Comparison of ENCODE assay signal across 15 mouse cellular contexts in genomic region chr9:58110787-58111186, GRCm38 (mm10). TPM values are rescaled to one million over a fixed set of nuclear protein-coding genes. Genes with fewer than 3 reads are reported as not detected.
DNase-seq lines count a peak whose midpoint lies in the region; ATAC-seq and TF ChIP-seq lines count a peak whose summit lies in the region.
"Had no signal": no experiment of that assay in that cellular context is flagged by ENCODE, and none has a peak within 500 bp of the region (broad histone marks: within the 10 kb centered on the region; RNA-seq: fewer than 3 reads in every experiment).

No protein-coding gene starts in this region.

- H3K9me3 ChIP-seq in midbrain, embryonic 10.5 days (replicated peaks): no peaks in the 10 kb centered on the region
- no peaks in the 10 kb centered on the region for H3K9me3 ChIP-seq in midbrain, postnatal 0 days (ENCODE audit: low read length)
- H3K9me3 ChIP-seq in embryonic facial prominence, embryonic 10.5 days: no peaks in the 10 kb centered on the region
- no peaks in the 10 kb centered on the region for H3K9me3 ChIP-seq in hindbrain, embryonic 16.5 days (ENCODE audit: control insufficient read depth, low read length)
- H3K9me3 ChIP-seq in heart, embryonic 12.5 days (replicated peaks): no peaks in the 10 kb centered on the region
- H3K9me3 ChIP-seq: embryonic facial prominence, embryonic 12.5 days; megakaryocyte, embryonic 14.5 days had no signal

- TF ChIP-seq CTCF in midbrain, postnatal 0 days (IDR thresholded peaks at IDR 0.05): no peak
- TF ChIP-seq CTCF in olfactory bulb, adult 2 months (IDR thresholded peaks at IDR 0.05; ENCODE audit: insufficient read depth, low read depth, low read length): no peak

- WGBS in midbrain, embryonic 10.5 days: 91% methylated on average over 5 of the region's 5 CpGs
- 56% methylated on average over 5 of the region's 5 CpGs for WGBS in midbrain, postnatal 0 days
- WGBS in embryonic facial prominence, embryonic 10.5 days: 85% methylated on average over 5 of the region's 5 CpGs
- whole genome bisulfite sequencing in hindbrain, embryonic 16.5 days: 48% methylated on average over 5 of the region's 5 CpGs
- 72% methylated on average over 5 of the region's 5 CpGs for WGBS in olfactory bulb, adult 2 months
- WGBS in heart, embryonic 12.5 days: 59% methylated on average over 5 of the region's 5 CpGs

- no peak overlapping the region for H3K9ac ChIP-seq in midbrain, postnatal 0 days (replicated peaks; ENCODE audit: low read length, poor library complexity, severe bottlenecking)
- no peak overlapping the region for H3K9ac ChIP-seq in hindbrain, embryonic 16.5 days (ENCODE audit: low read depth, low read length)
- no peak overlapping the region for H3K9ac ChIP-seq in heart, embryonic 12.5 days
- H3K9ac ChIP-seq: embryonic facial prominence, embryonic 12.5 days had no signal

- H3K36me3 ChIP-seq in midbrain, embryonic 10.5 days: no peaks in the 10 kb centered on the region
- no peaks in the 10 kb centered on the region for H3K36me3 ChIP-seq in midbrain, postnatal 0 days (ENCODE audit: insufficient read depth, low read length)
- no peaks in the 10 kb centered on the region for H3K36me3 ChIP-seq in embryonic facial prominence, embryonic 10.5 days (replicated peaks)
- no peaks in the 10 kb centered on the region for H3K36me3 ChIP-seq in hindbrain, embryonic 16.5 days (ENCODE audit: control insufficient read depth, insufficient read depth, low read length)
- H3K36me3 ChIP-seq in heart, embryonic 12.5 days: no peaks in the 10 kb centered on the region
- H3K36me3 ChIP-seq: embryonic facial prominence, embryonic 12.5 days had no signal

- H3K4me3 ChIP-seq in midbrain, embryonic 10.5 days: no peak overlapping the region
- H3K4me3 ChIP-seq in midbrain, postnatal 0 days (ENCODE audit: low read depth, low read length): no peak overlapping the region
- no peak overlapping the region for H3K4me3 ChIP-seq in embryonic facial prominence, embryonic 10.5 days
- H3K4me3 ChIP-seq in hindbrain, embryonic 16.5 days (ENCODE audit: low read length): no peak overlapping the region
- no peak overlapping the region for H3K4me3 ChIP-seq in olfactory bulb, adult 2 months (ENCODE audit: insufficient read depth, low read depth, low read length)
- H3K4me3 ChIP-seq in heart, embryonic 12.5 days: no peak overlapping the region
- H3K4me3 ChIP-seq: embryonic facial prominence, embryonic 12.5 days; megakaryocyte, embryonic 14.5 days had no signal

- H3K4me2 ChIP-seq in midbrain, postnatal 0 days (ENCODE audit: low read depth, low read length, poor library complexity, severe bottlenecking): no peak overlapping the region
- H3K4me2 ChIP-seq in hindbrain, embryonic 16.5 days (ENCODE audit: low read length): no peak overlapping the region
- no peak overlapping the region for H3K4me2 ChIP-seq in heart, embryonic 12.5 days
- H3K4me2 ChIP-seq: embryonic facial prominence, embryonic 12.5 days had no signal

- peaks cover 85% of the 10 kb centered on the region for H3K4me1 ChIP-seq in midbrain, embryonic 10.5 days
- peaks cover 20% of the 10 kb centered on the region for H3K4me1 ChIP-seq in midbrain, postnatal 0 days (ENCODE audit: insufficient read depth, low read length)
- H3K4me1 ChIP-seq in embryonic facial prominence, embryonic 10.5 days: peaks cover 73% of the 10 kb centered on the region
- H3K4me1 ChIP-seq in hindbrain, embryonic 16.5 days (ENCODE audit: control insufficient read depth, insufficient read depth, low read depth, low read length): peaks cover 52% of the 10 kb centered on the region
- peaks cover 63% of the 10 kb centered on the region for H3K4me1 ChIP-seq in olfactory bulb, adult 2 months (ENCODE audit: control insufficient read depth, insufficient read depth, low read length)
- peaks cover 43% of the 10 kb centered on the region for H3K4me1 ChIP-seq in heart, embryonic 12.5 days (replicated peaks)

- DNase-seq in midbrain, embryonic 10.5 days (ENCODE audit: low spot score): no peak
- DNase-seq in midbrain, postnatal 0 days (ENCODE audit: low spot score): no peak
- DNase-seq in embryonic facial prominence, embryonic 10.5 days (ENCODE audit: low spot score): no peak
- DNase-seq in adrenal gland, postnatal 10 days: no peak
- DNase-seq: heart, adult 18-20 months; heart, postnatal 4 days; kidney, postnatal 25 days had no signal

- peak overlapping the region; percentile 90 for H3K27ac ChIP-seq in midbrain, embryonic 10.5 days (replicated peaks)
- no peak overlapping the region for H3K27ac ChIP-seq in midbrain, postnatal 0 days (ENCODE audit: low read depth, low read length)
- peak overlapping the region; percentile 91 for H3K27ac ChIP-seq in embryonic facial prominence, embryonic 10.5 days (replicated peaks)
- peak overlapping the region; percentile 61 for H3K27ac ChIP-seq in hindbrain, embryonic 16.5 days (ENCODE audit: low read depth, low read length)
- peak overlapping the region; percentile 89 for H3K27ac ChIP-seq in olfactory bulb, adult 2 months (ENCODE audit: insufficient read depth, low read depth, low read length)
- no peak overlapping the region for H3K27ac ChIP-seq in heart, embryonic 12.5 days (ENCODE audit: poor library complexity, severe bottlenecking)
- H3K27ac ChIP-seq: embryonic facial prominence, embryonic 12.5 days had no signal

- peaks cover 75% of the 10 kb centered on the region for H3K27me3 ChIP-seq in midbrain, embryonic 10.5 days (ENCODE audit: low read depth, poor library complexity, severe bottlenecking)
- H3K27me3 ChIP-seq in midbrain, postnatal 0 days (ENCODE audit: insufficient read depth, low read length): no peaks in the 10 kb centered on the region
- peaks cover 40% of the 10 kb centered on the region for H3K27me3 ChIP-seq in embryonic facial prominence, embryonic 10.5 days (replicated peaks; ENCODE audit: low read depth, poor library complexity, severe bottlenecking)
- no peaks in the 10 kb centered on the region for H3K27me3 ChIP-seq in hindbrain, embryonic 16.5 days (replicated peaks; ENCODE audit: control insufficient read depth, insufficient read depth, low read length)
- H3K27me3 ChIP-seq in heart, embryonic 12.5 days (replicated peaks): peaks cover 36% of the 10 kb centered on the region
- H3K27me3 ChIP-seq: embryonic facial prominence, embryonic 12.5 days; Patski had no signal

- no peak for TF ChIP-seq POLR2A in olfactory bulb, adult 2 months (IDR thresholded peaks at IDR 0.05; ENCODE audit: insufficient read depth, low read depth, low read length)

- no peak for ATAC-seq in midbrain, postnatal 0 days (ENCODE audit: low FRiP score)
- no peak for ATAC-seq in hindbrain, embryonic 16.5 days
- no peak for ATAC-seq in heart, embryonic 12.5 days (ENCODE audit: insufficient number of reproducible peaks, low FRiP score)
- no peak for ATAC-seq in inflammation-experienced regulatory T-cells, adult 6 months
- ATAC-seq: Patski had no signal

RNA-seq across cellular contexts. Expression of gene Ccdc33, which starts 7.8 kb away (rescaled TPM):
- 0.51 and 0.62 TPM in 2 replicates for polyA plus RNA-seq in midbrain, embryonic 10.5 days (2016; fragmentation: Nextera tagmentation; extraction: Ambion mirVana)
- total RNA-seq in midbrain, postnatal 0 days (2014; rRNA removed): 0.24 and 0.27 TPM in 2 replicates
- 1.1 and 1.4 TPM in 2 replicates for polyA plus RNA-seq in midbrain, postnatal 0 days (2015; fragmentation: Nextera tagmentation; extraction: Ambion mirVana)
- polyA plus RNA-seq in embryonic facial prominence, embryonic 10.5 days (2016; fragmentation: Nextera tagmentation; extraction: Ambion mirVana): 0.36 and 0.56 TPM in 2 replicates
- 0.43 and 0.79 TPM in 2 replicates for polyA plus RNA-seq in hindbrain, embryonic 16.5 days (2015; fragmentation: Nextera tagmentation; extraction: Ambion mirVana)
- not detected in 2 replicates for polyA plus RNA-seq in olfactory bulb, adult 2 months (2012; ENCODE audit: insufficient read depth, insufficient read length, low replicate concordance, missing spikeins)
- polyA plus RNA-seq in heart, embryonic 12.5 days (2016; fragmentation: Nextera tagmentation; extraction: Ambion mirVana): not detected in 2 replicates
- not detected for polyA plus RNA-seq in inflammation-experienced regulatory T-cells, adult 6 months (2017; shearing (Covaris generic))
- under 1 TPM in 1 of 2 experiments, not detected in 1; 0.12 TPM for total RNA-seq in adrenal gland, postnatal 10 days (2021)
- total RNA-seq: heart, postnatal 4 days had no signal
- polyA plus RNA-seq: liver, embryonic 16.5 days had no signal

RNA-seq across cellular contexts. Expression of gene Stra6, which starts 47.2 kb away (rescaled TPM):
- 15.2 TPM in 2 replicates for polyA plus RNA-seq in midbrain, embryonic 10.5 days (2016; fragmentation: Nextera tagmentation; extraction: Ambion mirVana)
- total RNA-seq in midbrain, postnatal 0 days (2014; rRNA removed): 19.6 and 20.8 TPM in 2 replicates
- 8.8 and 9.2 TPM in 2 replicates for polyA plus RNA-seq in midbrain, postnatal 0 days (2015; fragmentation: Nextera tagmentation; extraction: Ambion mirVana)
- polyA plus RNA-seq in embryonic facial prominence, embryonic 10.5 days (2016; fragmentation: Nextera tagmentation; extraction: Ambion mirVana): 33.6 and 47.2 TPM in 2 replicates
- 11.6 and 16.4 TPM in 2 replicates for polyA plus RNA-seq in hindbrain, embryonic 16.5 days (2015; fragmentation: Nextera tagmentation; extraction: Ambion mirVana)
- polyA plus RNA-seq in olfactory bulb, adult 2 months (2012; ENCODE audit: insufficient read depth, insufficient read length, low replicate concordance, missing spikeins): not detected in 2 replicates
- 0.78 and 1.00 TPM in 2 replicates for polyA plus RNA-seq in heart, embryonic 12.5 days (2016; fragmentation: Nextera tagmentation; extraction: Ambion mirVana)
- polyA plus RNA-seq in inflammation-experienced regulatory T-cells, adult 6 months (2017; shearing (Covaris generic)): 1 to 10 TPM in 2 of 3 experiments, not detected in 1; 4.0 to 5.3 TPM
- 1 to 10 TPM; 1.1 to 1.3 TPM for total RNA-seq in adrenal gland, postnatal 10 days (2021)
- polyA plus RNA-seq: liver, embryonic 16.5 days had no signal

Comparison
In these comparisons a context has a peak if more than half of its experiments do, and no peak if none do; other contexts are left out.
1. H3K27ac ChIP-seq: peak in midbrain, embryonic 10.5 days (single experiment), embryonic facial prominence, embryonic 10.5 days (single experiment), hindbrain, embryonic 16.5 days (single experiment) and olfactory bulb, adult 2 months (single experiment); none in midbrain, postnatal 0 days (single experiment) and heart, embryonic 12.5 days (single experiment).